Mouse (Mus musculus): Measurements from ENCODE around the gene Gsto1. TPM values are rescaled to one million over a fixed set of nuclear protein-coding genes. Genes with fewer than 3 reads are reported as not detected.

Gene Gsto1
- polyA plus RNA-seq (2017; shearing (Covaris generic)): 95.8 TPM

GRCm38 (mm10) chr19:47854796-47855783, at the start of gene Gsto1:
Gene Gsto1 (plus strand): TSS chr19:47854970.

GRCm38 (mm10) chr19:47865353-47865947, 10.7 kb downstream of the Gsto1 start, which contains the start of gene Gsto2:
Gene Gsto2 (plus strand): TSS chr19:47865534.

Other genes starting within 250 kb of the Gsto1 start
- gene Col17a1, start 162.9 kb upstream of the Gsto1 start, polyA plus RNA-seq (2017; shearing (Covaris generic)): not detected
- 175 TPM for gene Sfr1, start 123.3 kb upstream of the Gsto1 start, polyA plus RNA-seq (2017; shearing (Covaris generic))
- 0.56 TPM for gene Gsto2, start 10.6 kb downstream of the Gsto1 start, polyA plus RNA-seq (2017; shearing (Covaris generic))
- gene Cfap43, start 64.3 kb downstream of the Gsto1 start, polyA plus RNA-seq (2017; shearing (Covaris generic)): 0.30 TPM
- gene Itprip, start 64.3 kb downstream of the Gsto1 start, polyA plus RNA-seq (2017; shearing (Covaris generic)): 55.5 TPM
- not detected for gene Cfap58, start 82.7 kb downstream of the Gsto1 start, polyA plus RNA-seq (2017; shearing (Covaris generic))